Mouse (Mus musculus) monocyte, adult 5-6 weeks (primary cell): ENCODE data around the gene Stil. TPM values are rescaled to one million over a fixed set of nuclear protein-coding genes. Genes with fewer than 3 reads are reported as not detected.
"Not testable (repeated sequence)": the region's sequence is repeated elsewhere in the genome, so short reads cannot be mapped to it uniquely, and the experiment has no call there.

Experiments
- ATAC-seq: fragments of 153-309, 156-312 bp; replicated peaks from 2 replicates; pipeline ENCODE4 v1.8.0; 2017; ENCODE audit warnings: mild to moderate bottlenecking; ENCODE audit not compliant: low TSS enrichment, insufficient number of reproducible peaks, severe bottlenecking, poor library complexity, low FRiP score
- total RNA-seq: library from RNA; stranded (forward); fragments of 200-1000, 200-491, 200-594 nt; gene quantifications from 3 replicates; pipeline ENCODE4 v1.2.3, GENCODE M21; 2017

The Stil gene
- total RNA-seq, result 0.53 to 1.9 TPM (median 0.78 TPM) in 3 replicates

DNA sequence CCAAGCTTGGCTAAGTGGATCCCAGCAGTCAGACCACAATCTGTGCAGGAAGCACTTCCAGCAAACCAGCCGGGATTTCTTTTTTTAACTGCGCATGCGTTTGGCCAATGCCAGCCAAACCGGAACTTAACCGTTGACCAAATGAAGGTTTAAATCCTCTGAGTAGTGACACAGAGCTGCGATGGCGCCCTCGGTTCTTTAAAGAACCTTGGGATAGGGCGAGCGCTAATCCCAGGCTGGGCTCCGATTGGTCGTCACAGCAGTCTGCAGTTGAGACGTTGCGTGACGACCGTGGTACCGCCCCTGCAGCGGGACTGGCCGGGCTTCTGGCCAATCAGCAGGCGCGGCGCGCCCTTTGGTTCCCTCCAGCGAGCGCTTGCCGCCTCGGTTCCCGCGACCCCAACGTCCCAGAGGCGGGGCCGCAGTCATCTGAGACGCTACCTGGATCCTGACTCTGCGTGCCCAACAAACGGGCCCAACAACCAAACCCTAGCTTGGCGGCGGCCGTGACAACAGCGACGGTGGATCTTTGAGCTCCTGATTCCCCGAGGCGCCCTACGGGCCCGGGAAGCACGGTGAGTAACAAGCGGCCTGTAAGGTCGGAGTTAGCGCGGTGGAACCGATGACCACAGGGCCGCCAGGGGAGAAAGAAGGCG, at the start of gene Stil:
Gene Stil, plus strand, starts transcription at position 387 of the 656 bp plus-strand sequence.
- ATAC-seq, result peak; percentile 99

DNA sequence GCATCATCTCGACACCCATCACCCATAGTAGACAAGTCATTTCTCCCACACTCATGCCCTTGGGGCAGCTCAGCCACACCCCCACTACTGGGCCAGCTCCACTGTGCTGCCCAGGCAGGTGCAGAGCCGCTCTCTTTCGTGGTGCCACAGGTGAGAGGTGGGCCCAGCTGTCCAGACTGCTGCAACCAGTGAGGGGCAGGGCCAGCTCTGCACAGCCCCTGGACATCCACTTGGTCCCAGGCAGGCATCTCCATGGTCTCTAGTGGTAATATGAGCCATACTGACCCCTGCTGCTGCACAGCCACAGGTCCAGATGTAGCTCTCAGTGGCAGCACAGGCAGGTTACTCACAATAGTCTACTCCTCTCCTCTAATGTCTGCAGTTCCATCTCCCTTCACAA, 46.8 kb upstream of the Stil start:
- 0 out of 2 replicates have a peak, but pooled peaks have one; percentile 17 for ATAC-seq

DNA sequence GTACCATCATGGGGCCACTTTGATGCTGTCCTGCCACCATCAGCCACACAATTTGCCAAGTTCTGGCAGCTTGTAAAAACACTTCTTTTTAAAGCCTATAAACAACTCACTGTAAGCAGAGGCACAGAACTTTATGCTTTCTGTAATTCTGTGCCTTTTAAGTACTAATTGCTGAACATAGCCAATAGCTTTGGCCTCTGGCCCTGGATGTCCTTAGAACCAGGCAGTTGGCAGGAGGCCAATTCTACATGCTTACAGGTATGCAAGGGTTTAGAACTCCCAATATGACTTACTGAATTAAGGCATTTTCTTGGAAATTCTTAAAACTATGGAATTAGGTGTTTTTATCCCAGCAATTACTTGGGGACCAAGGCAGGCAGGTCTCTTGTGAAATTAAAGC, 42.6 kb upstream of the Stil start:
- no peak for ATAC-seq

DNA sequence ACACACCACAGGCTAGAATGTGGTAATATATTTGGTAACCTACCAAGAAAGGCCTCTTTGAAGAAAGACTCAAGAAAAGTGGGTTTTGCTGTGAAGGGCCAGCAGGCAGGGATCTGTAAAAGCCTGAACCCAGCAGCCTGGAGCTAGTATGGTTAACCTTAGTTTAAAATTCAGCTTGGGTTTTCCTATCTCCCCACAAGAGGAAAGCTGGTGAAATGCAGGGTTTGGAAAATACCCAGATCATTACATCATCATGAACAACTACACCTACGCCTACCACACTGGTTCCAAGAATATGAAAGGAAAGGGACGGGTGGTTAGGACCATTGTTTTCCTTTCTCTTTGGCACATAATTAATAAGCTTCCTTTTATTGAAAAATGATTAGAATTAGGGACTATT, 41.7 kb upstream of the Stil start:
- no peak for ATAC-seq

DNA sequence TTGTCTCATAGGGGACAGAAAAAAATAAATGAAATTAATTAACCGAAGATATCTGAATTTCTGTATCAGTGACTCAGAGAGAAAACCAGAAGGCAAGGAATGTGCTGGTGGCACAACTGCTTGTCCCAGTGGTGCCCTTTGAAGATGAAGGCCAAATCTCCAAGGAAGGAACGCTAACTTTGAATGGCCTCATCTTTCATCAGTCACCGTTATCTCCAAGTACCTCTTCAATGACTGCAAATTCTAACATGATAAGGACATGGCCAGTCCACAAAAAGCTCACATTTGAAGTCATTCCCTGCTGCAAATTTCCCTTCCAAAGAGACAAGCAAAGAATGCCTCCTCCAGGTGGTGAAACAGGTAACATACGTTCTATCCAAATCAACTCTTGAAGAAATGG, 41.2 kb upstream of the Stil start:
- ATAC-seq, result no peak

DNA sequence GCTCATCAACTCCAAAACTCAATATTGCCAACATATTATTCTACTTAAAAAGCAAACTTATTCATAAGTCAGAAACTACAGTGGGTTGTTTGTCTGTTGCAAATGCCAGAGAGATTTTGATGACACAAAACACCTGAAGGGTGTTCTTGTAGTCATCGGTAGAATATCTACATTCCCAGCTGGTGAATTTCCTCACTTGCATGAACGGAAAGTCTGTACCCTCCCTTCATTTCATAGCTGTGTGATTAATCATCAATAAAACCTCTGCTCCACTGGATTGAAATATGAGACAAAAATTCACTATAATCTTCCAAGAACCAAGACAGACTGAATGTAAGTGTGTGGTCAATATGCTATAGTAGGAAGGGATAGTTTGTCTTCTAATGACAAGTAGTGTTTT, 40.4 kb upstream of the Stil start:
- no peak for ATAC-seq

DNA sequence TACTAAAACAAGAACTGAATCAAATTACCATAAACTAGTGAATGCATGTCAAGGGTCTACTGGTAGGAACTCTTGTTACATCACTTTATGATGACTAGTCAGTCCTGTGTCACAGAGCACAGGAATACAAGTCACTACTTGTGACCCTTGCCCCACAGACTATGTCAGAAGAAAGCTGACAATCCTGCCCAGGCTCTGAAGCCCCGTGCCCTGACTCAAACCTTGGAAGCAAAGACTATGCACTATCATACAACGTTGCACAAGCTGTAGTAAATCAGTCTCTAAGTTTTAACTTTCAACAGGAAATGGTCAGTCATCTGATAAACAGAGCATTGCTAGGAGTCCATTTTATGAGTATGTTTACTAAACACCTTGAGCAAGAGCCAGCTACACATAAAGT, 39.1 kb upstream of the Stil start:
- ATAC-seq, result not testable (repeated sequence)

DNA sequence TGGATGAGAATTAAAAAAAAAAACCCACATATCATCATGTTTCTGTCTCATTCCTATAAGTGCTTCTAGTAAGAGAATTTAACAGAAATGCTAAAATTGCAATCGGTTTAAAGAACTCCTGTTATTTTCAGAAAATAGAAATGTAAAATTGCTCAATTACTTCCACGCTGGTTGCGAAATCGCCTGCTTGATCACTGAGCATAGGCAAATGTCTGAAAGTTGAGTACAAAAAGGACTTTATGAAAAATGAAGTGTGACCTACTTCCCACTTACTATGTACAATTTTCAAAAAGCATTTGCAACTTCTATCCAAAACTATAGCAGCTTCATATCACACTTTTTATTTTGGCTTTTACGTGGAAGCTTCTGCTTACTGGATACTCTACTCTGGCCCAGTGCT, 29.2 kb upstream of the Stil start:
- no peak for ATAC-seq

DNA sequence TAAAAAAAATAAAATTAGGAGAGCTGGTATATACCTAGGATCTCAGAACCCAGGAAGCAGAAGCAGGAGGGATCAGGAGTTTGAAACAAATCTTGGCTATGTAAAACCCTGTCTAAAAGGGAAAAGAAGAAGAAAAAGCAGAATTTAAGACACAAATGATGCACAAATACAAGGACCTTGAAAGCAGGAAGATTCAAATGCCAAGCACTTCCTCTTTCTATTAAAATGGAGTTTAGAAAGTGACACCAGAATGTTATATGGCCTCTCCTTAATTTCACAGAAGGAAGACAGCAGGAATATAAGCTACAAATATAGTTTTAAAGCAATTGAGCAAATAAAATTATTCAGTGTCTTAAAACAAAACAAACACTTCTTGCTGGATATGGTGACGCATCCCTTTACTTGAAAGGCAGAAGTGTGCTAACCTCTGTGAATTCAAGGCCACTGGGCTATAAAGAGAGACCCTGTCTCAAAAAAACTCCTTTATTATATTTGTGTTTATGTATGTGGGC, 26.7 kb upstream of the Stil start:
- ATAC-seq, result peak; percentile 54; the same call in 1 of the 2 replicates

DNA sequence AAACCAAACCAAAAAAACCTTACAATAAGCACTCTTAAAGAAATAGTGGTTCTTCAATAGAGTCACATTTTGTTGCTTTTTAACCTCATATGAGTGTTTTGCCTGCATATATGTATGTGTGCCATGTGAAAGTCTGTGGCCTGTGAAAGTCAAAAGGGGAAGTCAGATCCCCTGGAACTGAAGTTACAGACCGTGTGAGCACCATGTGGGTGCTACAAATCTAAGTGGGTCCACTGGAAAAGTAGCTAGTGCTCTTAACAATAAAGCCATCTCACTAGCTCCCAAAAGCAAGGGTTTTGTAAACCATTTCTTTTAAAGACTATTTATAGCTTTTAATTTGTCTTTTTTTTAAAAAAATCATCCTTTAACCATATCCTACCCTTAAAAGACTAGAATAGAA, 17.3 kb upstream of the Stil start:
- no peak; the same call in 1 of the 2 replicates for ATAC-seq

DNA sequence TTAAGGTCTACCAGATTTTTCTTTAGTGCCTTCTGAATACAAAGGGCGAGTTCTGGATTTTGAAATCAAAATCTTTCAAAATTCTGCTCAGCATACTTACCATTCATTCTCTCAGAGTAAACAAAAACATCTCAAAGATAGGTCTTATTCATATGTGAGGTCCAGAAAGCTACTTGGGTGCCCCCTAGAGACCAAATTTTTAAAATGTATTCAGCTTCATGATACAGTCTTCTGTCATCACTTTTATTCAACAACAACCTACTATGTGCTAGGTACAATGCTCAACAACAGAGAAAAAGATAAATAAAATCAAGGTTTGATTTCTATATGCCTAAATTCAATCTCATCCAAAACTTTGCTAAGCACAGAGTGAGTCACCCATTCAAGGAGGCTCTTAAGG, 16.9 kb upstream of the Stil start:
- ATAC-seq, result no peak

DNA sequence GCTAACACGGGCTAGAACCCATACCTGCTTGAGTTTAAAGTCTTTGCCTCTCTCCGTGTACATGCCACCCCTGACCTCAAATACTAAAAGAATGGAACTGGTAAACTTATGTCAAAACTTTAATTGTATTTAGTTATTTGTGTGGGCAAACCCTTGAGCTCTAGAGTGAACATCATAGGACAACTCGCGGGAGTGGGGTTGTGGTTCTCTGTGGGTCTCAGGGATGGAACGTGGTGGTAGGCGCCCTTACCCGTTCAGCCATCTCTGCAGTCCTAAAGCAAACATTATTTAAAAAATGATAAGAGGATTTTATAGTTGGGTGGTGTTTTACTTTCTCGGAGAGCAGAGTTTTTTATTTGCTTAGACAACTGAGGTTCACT, 13.8 kb upstream of the Stil start:
- no peak for ATAC-seq

DNA sequence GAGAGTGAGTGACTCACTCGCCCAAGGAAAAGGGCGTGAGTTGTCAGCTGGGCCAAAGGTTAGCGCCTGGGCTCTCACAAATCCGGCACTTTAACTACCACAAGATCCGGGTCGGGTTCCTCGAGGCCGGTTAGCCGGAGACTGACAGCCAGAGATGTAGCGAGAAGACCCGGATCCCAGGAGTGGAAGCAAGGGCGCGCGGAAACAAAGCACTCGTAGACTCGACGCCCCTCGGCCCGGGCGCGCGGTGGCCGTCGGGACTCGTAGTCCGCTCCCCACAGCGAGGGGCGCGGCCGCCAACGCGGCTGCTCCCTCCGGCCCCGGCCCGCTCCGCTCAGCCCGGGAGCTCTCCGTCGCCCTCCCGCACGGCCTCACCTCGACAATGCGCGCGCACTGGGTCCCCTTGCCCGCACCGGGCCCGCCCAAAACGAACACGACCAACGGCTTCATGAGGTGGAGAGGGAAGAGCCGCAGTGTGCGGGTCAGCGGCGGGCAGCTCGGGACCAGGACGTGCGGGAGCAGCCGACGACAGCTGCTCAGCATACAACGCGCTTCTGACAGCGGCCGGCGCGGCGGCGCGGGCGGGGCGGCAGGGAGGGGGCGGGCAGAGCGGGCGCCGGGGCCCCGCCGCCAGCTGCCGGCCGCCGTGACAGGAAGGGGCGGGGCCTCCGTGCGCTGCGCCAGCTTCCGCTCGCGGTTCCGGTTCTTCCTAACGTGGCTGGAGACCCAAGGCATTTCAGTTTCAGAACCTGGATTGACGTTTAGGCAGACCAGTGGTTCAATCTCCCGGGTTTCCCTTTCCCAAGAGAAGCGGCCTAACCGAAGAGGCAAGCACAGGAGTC, 13.1 kb upstream of the Stil start, which contains the start of gene Cmpk1:
Gene Cmpk1, minus strand, starts transcription at position 651 of the 842 bp plus-strand sequence.
- peak; percentile 76 for ATAC-seq

DNA sequence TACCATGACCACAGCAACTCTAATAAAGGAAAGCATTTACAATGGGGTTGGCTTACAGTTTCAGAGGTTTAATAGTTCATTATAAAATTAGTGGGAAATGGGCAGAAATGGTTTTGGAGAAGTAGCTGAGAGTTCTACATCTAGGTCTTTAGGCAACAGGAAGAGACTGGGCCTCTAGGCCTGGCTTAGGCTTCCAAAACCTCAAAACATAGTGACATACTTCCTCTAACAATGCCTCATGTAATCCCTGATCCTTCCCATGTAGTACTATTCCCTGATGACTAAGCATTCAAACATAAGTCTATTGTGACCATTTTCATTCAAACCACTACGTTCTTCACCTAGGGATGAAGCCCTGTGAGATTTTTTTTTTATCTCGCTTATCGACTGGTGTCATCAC, 5.7 kb upstream of the Stil start:
- ATAC-seq, result peak; percentile 69; the same call in 1 of the 2 replicates

DNA sequence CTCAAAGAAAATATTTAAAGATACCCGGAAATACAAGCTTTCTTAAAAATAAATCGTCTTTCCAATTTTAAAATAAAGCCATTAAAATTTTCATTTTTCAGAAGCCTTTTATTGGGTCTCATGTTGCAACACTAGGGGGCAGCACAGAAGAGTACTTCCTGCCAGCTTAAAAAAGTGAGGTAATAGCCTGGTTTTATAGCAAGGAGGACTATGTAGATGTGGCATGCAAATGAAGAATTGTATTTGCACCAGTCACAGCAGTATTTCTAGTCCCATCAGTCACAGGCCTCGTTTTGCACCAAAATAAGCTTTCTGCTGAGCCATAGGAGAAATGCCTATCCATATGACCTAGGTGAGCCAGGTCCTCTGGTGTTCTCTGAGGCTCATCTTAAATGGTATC, 2.9 kb upstream of the Stil start:
- no peak for ATAC-seq

DNA sequence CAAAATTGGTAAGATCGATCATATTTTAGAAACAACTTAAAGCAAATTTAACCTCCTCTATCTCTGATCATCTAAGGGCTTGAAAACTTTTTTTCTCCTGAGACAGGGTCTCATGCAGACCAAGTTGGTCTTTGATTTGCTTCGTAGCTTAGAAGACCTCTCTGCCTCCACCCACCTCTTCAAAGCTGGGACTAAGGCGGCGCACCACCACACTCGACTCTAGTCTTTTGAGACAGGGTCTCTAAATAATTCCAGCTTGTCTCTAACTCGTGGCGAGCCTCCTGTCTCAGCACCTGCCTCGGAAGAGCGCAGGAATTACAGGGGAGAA, 550 bp upstream of the Stil start:
- ATAC-seq, result no peak

DNA sequence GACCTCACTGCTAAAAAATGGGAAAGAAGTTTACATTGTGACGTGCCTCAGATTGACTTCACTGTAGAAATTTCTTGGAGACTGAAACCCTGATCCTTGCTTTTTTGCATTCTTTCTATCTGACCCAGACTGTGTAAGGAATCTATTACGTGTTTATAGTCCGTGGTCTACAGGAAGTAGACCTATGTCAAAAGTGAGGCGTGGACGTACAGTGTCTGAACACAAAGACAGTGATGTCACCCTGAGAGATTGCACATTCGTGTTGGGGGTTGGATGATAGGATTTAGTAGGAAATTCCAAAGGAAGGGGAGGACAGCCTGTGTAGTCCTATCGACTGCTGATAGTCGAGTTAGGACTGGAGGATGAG, 453 bp downstream of the Stil start:
- ATAC-seq, result 0 out of 2 replicates have a peak, but pooled peaks have one; percentile 2

DNA sequence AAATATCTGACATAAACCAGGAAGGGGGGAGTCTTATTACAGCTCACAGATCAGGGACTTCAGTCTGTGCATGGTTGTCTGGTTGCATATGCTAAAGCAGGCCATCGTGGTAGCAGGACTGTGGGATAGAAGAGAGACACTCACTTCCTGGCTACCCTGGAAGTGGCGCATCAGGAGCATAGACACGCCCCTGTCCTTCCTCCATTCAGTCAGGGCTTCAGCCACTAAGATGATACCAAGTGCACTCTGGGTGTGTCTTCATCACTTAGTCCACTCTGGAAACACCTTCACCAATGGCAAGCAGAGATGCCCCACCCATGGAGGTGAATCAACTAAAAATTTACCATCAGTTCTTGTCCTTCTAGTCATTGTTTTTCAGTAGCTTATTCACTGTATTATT, 14.3 kb downstream of the Stil start:
- ATAC-seq, result no peak

DNA sequence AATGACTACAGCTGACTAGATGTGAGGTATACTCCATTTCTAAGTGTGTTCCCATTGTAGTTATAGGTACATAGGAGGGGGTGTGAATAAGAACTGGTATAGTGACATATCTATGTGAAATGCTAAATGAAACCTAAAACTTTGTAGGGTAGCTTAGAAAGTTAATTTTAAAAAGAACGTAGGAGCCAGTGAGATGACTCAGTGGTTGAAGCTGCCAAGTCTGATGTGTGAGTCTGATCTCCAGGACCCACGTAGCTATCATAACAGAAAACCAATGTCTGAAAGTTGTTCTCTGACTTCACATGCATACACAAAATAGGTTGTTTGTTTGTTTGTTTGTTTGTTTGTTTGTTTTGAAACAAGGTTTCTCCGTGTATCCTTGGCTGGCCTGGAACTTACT, 20.0 kb downstream of the Stil start:
- ATAC-seq, result no peak

DNA sequence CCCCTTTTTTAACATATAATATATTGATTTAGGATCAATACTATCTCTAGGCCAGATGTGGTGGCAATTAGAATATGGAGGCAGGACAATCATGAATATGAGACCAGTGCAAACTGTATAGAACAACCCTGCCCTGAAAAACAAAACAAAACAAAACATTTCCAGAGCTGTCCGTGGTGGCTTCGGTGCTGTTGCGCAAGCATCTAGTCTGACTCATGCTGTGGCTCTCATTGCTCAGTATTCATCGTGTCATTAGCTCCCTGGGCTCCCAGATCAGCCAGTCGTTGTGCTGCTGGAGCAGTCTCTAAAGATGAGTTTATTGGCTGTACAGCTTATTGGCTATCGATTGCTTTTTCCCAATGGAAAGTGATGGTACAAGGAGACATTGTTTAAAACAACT, 35.1 kb downstream of the Stil start:
- ATAC-seq, result 0 out of 2 replicates have a peak, but pooled peaks have one; percentile 56
